Comparison of ENCODE assay signal across 12 mouse cellular contexts in the genomic region with DNA sequence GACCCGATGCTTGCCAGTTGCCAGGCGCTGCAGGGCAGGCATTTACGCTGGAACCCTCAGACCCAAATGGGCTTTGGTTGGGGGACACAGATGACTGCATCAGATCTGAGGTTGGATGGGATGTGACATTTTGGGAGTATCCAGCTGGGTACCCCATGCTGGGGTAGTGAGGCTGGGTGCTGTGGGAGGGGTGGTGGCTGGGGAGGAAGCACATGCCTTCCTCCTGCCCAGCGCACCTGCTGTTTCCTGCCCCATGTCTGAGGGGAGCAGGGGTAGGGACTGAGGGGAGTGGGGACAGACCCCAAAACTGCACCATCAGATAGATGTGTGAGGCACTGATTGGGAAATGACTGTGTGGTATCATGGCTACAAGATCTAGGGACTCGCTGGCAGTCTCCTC. TPM values are rescaled to one million over a fixed set of nuclear protein-coding genes. Genes with fewer than 3 reads are reported as not detected.
A peak's percentile ranks its signal among the peaks of the same experiment; 100 is the strongest.
DNase-seq lines count a peak whose midpoint lies in the region; ATAC-seq lines count a peak whose summit lies in the region.
"Had no signal": no experiment of that assay in that cellular context is flagged by ENCODE, and none has a peak within 500 bp of the region (broad histone marks: within the 10 kb centered on the region; RNA-seq: fewer than 3 reads in every experiment).

No protein-coding gene starts in this region.

- DNase-seq in forebrain, embryonic 10.5 days (ENCODE audit: extremely low spot score, low spot score), result no peak
- no peak for DNase-seq in midbrain, embryonic 14.5 days
- DNase-seq in gastrocnemius, adult 8-10 months (ENCODE audit: low spot score in 2 of 2), result no peak
- no peak for DNase-seq in embryo, embryonic 10 days (ENCODE audit: low spot score)
- DNase-seq: adrenal gland, postnatal 10 days; spleen, adult 18-20 months had no signal

- WGBS in forebrain, embryonic 10.5 days, result 63% methylated on average over 5 of the region's 5 CpGs
- WGBS in forebrain, embryonic 16.5 days, result 74% methylated on average over 5 of the region's 5 CpGs
- WGBS in midbrain, embryonic 12.5 days, result 54% methylated on average over 5 of the region's 5 CpGs
- 46% methylated on average over 5 of the region's 5 CpGs for WGBS in midbrain, embryonic 14.5 days
- WGBS in forebrain, embryonic 12.5 days, result 67% methylated on average over 5 of the region's 5 CpGs
- WGBS in limb, embryonic 15.5 days, result 74% methylated on average over 5 of the region's 5 CpGs

- H3K27ac ChIP-seq in forebrain, embryonic 10.5 days, result peak overlapping the region; percentile 44; the same call in 1 of the 2 replicates
- H3K27ac ChIP-seq in forebrain, embryonic 16.5 days (ENCODE audit: low read length), result no peak overlapping the region
- no peak overlapping the region for H3K27ac ChIP-seq in midbrain, embryonic 12.5 days (replicated peaks)
- H3K27ac ChIP-seq in midbrain, embryonic 14.5 days (replicated peaks; ENCODE audit: low read depth, low read length), result no peak overlapping the region
- 0 out of 2 replicates have a peak overlapping the region, but pooled peaks have one; percentile 19 for H3K27ac ChIP-seq in forebrain, embryonic 12.5 days
- H3K27ac ChIP-seq in limb, embryonic 15.5 days, result peak overlapping the region; percentile 71

- peaks cover 56% of the 10 kb centered on the region for H3K27me3 ChIP-seq in forebrain, embryonic 10.5 days (ENCODE audit: poor library complexity, severe bottlenecking)
- H3K27me3 ChIP-seq in forebrain, embryonic 16.5 days (replicated peaks; ENCODE audit: control insufficient read depth, insufficient read depth, low read length), result no peaks in the 10 kb centered on the region
- H3K27me3 ChIP-seq in midbrain, embryonic 12.5 days, result peaks cover 32% of the 10 kb centered on the region
- H3K27me3 ChIP-seq in midbrain, embryonic 14.5 days (ENCODE audit: control insufficient read depth, insufficient read depth, low read length), result no peaks in the 10 kb centered on the region
- peaks cover 17% of the 10 kb centered on the region; the same call in 1 of the 2 replicates for H3K27me3 ChIP-seq in forebrain, embryonic 12.5 days
- no peaks in the 10 kb centered on the region for H3K27me3 ChIP-seq in limb, embryonic 15.5 days

- peaks cover 10% of the 10 kb centered on the region for H3K36me3 ChIP-seq in forebrain, embryonic 10.5 days (replicated peaks)
- no peaks in the 10 kb centered on the region for H3K36me3 ChIP-seq in forebrain, embryonic 16.5 days (ENCODE audit: control insufficient read depth, insufficient read depth)
- peaks cover 12% of the 10 kb centered on the region; the same call in 1 of the 2 replicates for H3K36me3 ChIP-seq in midbrain, embryonic 12.5 days
- H3K36me3 ChIP-seq in midbrain, embryonic 14.5 days (ENCODE audit: control insufficient read depth, insufficient read depth, low read length), result peaks cover 14% of the 10 kb centered on the region
- peaks cover 15% of the 10 kb centered on the region for H3K36me3 ChIP-seq in forebrain, embryonic 12.5 days (replicated peaks)
- peaks cover 43% of the 10 kb centered on the region for H3K36me3 ChIP-seq in limb, embryonic 15.5 days

- no peaks in the 10 kb centered on the region for H3K9me3 ChIP-seq in forebrain, embryonic 10.5 days
- no peaks in the 10 kb centered on the region for H3K9me3 ChIP-seq in forebrain, embryonic 16.5 days (ENCODE audit: control insufficient read depth, low read length)
- no peaks in the 10 kb centered on the region for H3K9me3 ChIP-seq in midbrain, embryonic 12.5 days
- H3K9me3 ChIP-seq in midbrain, embryonic 14.5 days (ENCODE audit: control insufficient read depth, low read length), result no peaks in the 10 kb centered on the region
- no peaks in the 10 kb centered on the region for H3K9me3 ChIP-seq in forebrain, embryonic 12.5 days
- no peaks in the 10 kb centered on the region for H3K9me3 ChIP-seq in limb, embryonic 15.5 days

- no peak overlapping the region for H3K4me3 ChIP-seq in forebrain, embryonic 10.5 days
- no peak overlapping the region for H3K4me3 ChIP-seq in forebrain, embryonic 16.5 days (replicated peaks; ENCODE audit: low read length)
- no peak overlapping the region for H3K4me3 ChIP-seq in midbrain, embryonic 12.5 days
- no peak overlapping the region for H3K4me3 ChIP-seq in midbrain, embryonic 14.5 days (replicated peaks; ENCODE audit: low read depth, low read length)
- H3K4me3 ChIP-seq in forebrain, embryonic 12.5 days (replicated peaks), result no peak overlapping the region
- H3K4me3 ChIP-seq in limb, embryonic 15.5 days, result no peak overlapping the region

- no peak for ATAC-seq in forebrain, embryonic 16.5 days
- no peak for ATAC-seq in midbrain, embryonic 12.5 days (ENCODE audit: low FRiP score, low read depth)
- no peak for ATAC-seq in midbrain, embryonic 14.5 days (ENCODE audit: low FRiP score, low TSS enrichment)
- ATAC-seq in forebrain, embryonic 12.5 days (ENCODE audit: low FRiP score), result no peak
- ATAC-seq in limb, embryonic 15.5 days (ENCODE audit: insufficient number of reproducible peaks, low FRiP score, low TSS enrichment, low read depth), result no peak

- H3K9ac ChIP-seq in forebrain, embryonic 16.5 days (replicated peaks; ENCODE audit: low read depth, low read length), result no peak overlapping the region
- H3K9ac ChIP-seq in midbrain, embryonic 12.5 days (replicated peaks), result 0 out of 2 replicates have a peak overlapping the region, but pooled peaks have one; percentile 20
- no peak overlapping the region for H3K9ac ChIP-seq in midbrain, embryonic 14.5 days (replicated peaks; ENCODE audit: low read length)
- no peak overlapping the region for H3K9ac ChIP-seq in forebrain, embryonic 12.5 days
- H3K9ac ChIP-seq in limb, embryonic 15.5 days, result 0 out of 2 replicates have a peak overlapping the region, but pooled peaks have one; percentile 3

- no peak overlapping the region for H3K4me2 ChIP-seq in forebrain, embryonic 16.5 days (ENCODE audit: low read length)
- H3K4me2 ChIP-seq in midbrain, embryonic 12.5 days (replicated peaks), result no peak overlapping the region
- H3K4me2 ChIP-seq in midbrain, embryonic 14.5 days (ENCODE audit: low read length), result no peak overlapping the region
- no peak overlapping the region for H3K4me2 ChIP-seq in forebrain, embryonic 12.5 days
- no peak overlapping the region for H3K4me2 ChIP-seq in limb, embryonic 15.5 days

- H3K4me1 ChIP-seq in forebrain, embryonic 10.5 days, result peaks cover 63% of the 10 kb centered on the region
- H3K4me1 ChIP-seq in forebrain, embryonic 16.5 days (replicated peaks; ENCODE audit: control insufficient read depth, insufficient read depth, low read length), result peaks cover 32% of the 10 kb centered on the region
- H3K4me1 ChIP-seq in midbrain, embryonic 12.5 days, result peaks cover 50% of the 10 kb centered on the region
- H3K4me1 ChIP-seq in midbrain, embryonic 14.5 days (ENCODE audit: control insufficient read depth, insufficient read depth, low read length), result peaks cover 18% of the 10 kb centered on the region
- peaks cover 48% of the 10 kb centered on the region for H3K4me1 ChIP-seq in forebrain, embryonic 12.5 days
- peaks cover 59% of the 10 kb centered on the region for H3K4me1 ChIP-seq in limb, embryonic 15.5 days

RNA-seq across cellular contexts. Expression of gene Smim24, which starts 3.9 kb away (rescaled TPM):
- 1.6 and 1.9 TPM in 2 replicates for polyA plus RNA-seq in forebrain, embryonic 10.5 days (2016; fragmentation: Nextera tagmentation; extraction: Ambion mirVana)
- polyA plus RNA-seq in forebrain, embryonic 16.5 days (2015; fragmentation: Nextera tagmentation; extraction: Ambion mirVana), result 1.2 and 1.8 TPM in 2 replicates
- polyA plus RNA-seq in midbrain, embryonic 12.5 days (2016; fragmentation: Nextera tagmentation; extraction: Ambion mirVana), result 2.1 and 2.8 TPM in 2 replicates
- polyA plus RNA-seq in midbrain, embryonic 14.5 days (2014; fragmentation: Nextera tagmentation; extraction: Ambion mirVana), result 1.0 and 1.2 TPM in 2 replicates
- 1.8 and 2.6 TPM in 2 replicates for polyA plus RNA-seq in forebrain, embryonic 12.5 days (2016; fragmentation: Nextera tagmentation; extraction: Ambion mirVana)
- 2.9 and 3.6 TPM in 2 replicates for polyA plus RNA-seq in limb, embryonic 15.5 days (2015; fragmentation: Nextera tagmentation; extraction: Ambion mirVana)
- total RNA-seq in gastrocnemius, adult 8-10 months (2022), result not detected

RNA-seq across cellular contexts. Expression of gene Gm48552, which starts 7.9 kb away (rescaled TPM):
- polyA plus RNA-seq in forebrain, embryonic 10.5 days (2016; fragmentation: Nextera tagmentation; extraction: Ambion mirVana), result 0.78 and 1.4 TPM in 2 replicates
- 1.0 and 2.2 TPM in 2 replicates for polyA plus RNA-seq in forebrain, embryonic 16.5 days (2015; fragmentation: Nextera tagmentation; extraction: Ambion mirVana)
- polyA plus RNA-seq in midbrain, embryonic 12.5 days (2016; fragmentation: Nextera tagmentation; extraction: Ambion mirVana), result 0.50 and 2.3 TPM in 2 replicates
- 1.3 and 2.9 TPM in 2 replicates for polyA plus RNA-seq in midbrain, embryonic 14.5 days (2014; fragmentation: Nextera tagmentation; extraction: Ambion mirVana)
- 1.4 and 2.1 TPM in 2 replicates for polyA plus RNA-seq in forebrain, embryonic 12.5 days (2016; fragmentation: Nextera tagmentation; extraction: Ambion mirVana)
- polyA plus RNA-seq in limb, embryonic 15.5 days (2015; fragmentation: Nextera tagmentation; extraction: Ambion mirVana), result 0.51 and 1.7 TPM in 2 replicates
- total RNA-seq in gastrocnemius, adult 8-10 months (2022), result 1 to 10 TPM in 2 of 4 experiments, under 1 TPM in 1, not detected in 1; 0.43 to 1.1 (median 1.1) TPM
- total RNA-seq: liver, adult 2 months had no signal
- polyA plus RNA-seq: testis, adult 2 months had no signal

RNA-seq across cellular contexts. Expression of gene Gm48551, which starts 12.5 kb away (rescaled TPM):
- polyA plus RNA-seq in forebrain, embryonic 10.5 days (2016; fragmentation: Nextera tagmentation; extraction: Ambion mirVana), result 2.6 and 3.1 TPM in 2 replicates
- polyA plus RNA-seq in forebrain, embryonic 16.5 days (2015; fragmentation: Nextera tagmentation; extraction: Ambion mirVana), result 6.2 and 8.8 TPM in 2 replicates
- 4.2 and 5.5 TPM in 2 replicates for polyA plus RNA-seq in midbrain, embryonic 12.5 days (2016; fragmentation: Nextera tagmentation; extraction: Ambion mirVana)
- polyA plus RNA-seq in midbrain, embryonic 14.5 days (2014; fragmentation: Nextera tagmentation; extraction: Ambion mirVana), result 4.5 and 8.2 TPM in 2 replicates
- polyA plus RNA-seq in forebrain, embryonic 12.5 days (2016; fragmentation: Nextera tagmentation; extraction: Ambion mirVana), result 4.2 and 4.6 TPM in 2 replicates
- 2.1 and 3.1 TPM in 2 replicates for polyA plus RNA-seq in limb, embryonic 15.5 days (2015; fragmentation: Nextera tagmentation; extraction: Ambion mirVana)
- 1 to 10 TPM in 2 of 4 experiments, under 1 TPM in 2; 0.59 to 1.8 (median 1.1) TPM for total RNA-seq in gastrocnemius, adult 8-10 months (2022)

RNA-seq across cellular contexts. Expression of gene Dohh, which starts 12.5 kb away (rescaled TPM):
- 96.8 and 97.9 TPM in 2 replicates for polyA plus RNA-seq in forebrain, embryonic 10.5 days (2016; fragmentation: Nextera tagmentation; extraction: Ambion mirVana)
- polyA plus RNA-seq in forebrain, embryonic 16.5 days (2015; fragmentation: Nextera tagmentation; extraction: Ambion mirVana), result 86.0 and 91.0 TPM in 2 replicates
- polyA plus RNA-seq in midbrain, embryonic 12.5 days (2016; fragmentation: Nextera tagmentation; extraction: Ambion mirVana), result 63.5 and 67.2 TPM in 2 replicates
- polyA plus RNA-seq in midbrain, embryonic 14.5 days (2014; fragmentation: Nextera tagmentation; extraction: Ambion mirVana), result 59.5 and 79.6 TPM in 2 replicates
- 68.1 and 68.5 TPM in 2 replicates for polyA plus RNA-seq in forebrain, embryonic 12.5 days (2016; fragmentation: Nextera tagmentation; extraction: Ambion mirVana)
- 79.8 and 88.7 TPM in 2 replicates for polyA plus RNA-seq in limb, embryonic 15.5 days (2015; fragmentation: Nextera tagmentation; extraction: Ambion mirVana)
- 10 to 100 TPM; 46.5 to 50.1 (median 47.4) TPM for total RNA-seq in gastrocnemius, adult 8-10 months (2022)

RNA-seq across cellular contexts. Expression of gene Fzr1, which starts 18.4 kb away (rescaled TPM):
- 135 and 139 TPM in 2 replicates for polyA plus RNA-seq in forebrain, embryonic 10.5 days (2016; fragmentation: Nextera tagmentation; extraction: Ambion mirVana)
- 121 and 133 TPM in 2 replicates for polyA plus RNA-seq in forebrain, embryonic 16.5 days (2015; fragmentation: Nextera tagmentation; extraction: Ambion mirVana)
- 135 and 139 TPM in 2 replicates for polyA plus RNA-seq in midbrain, embryonic 12.5 days (2016; fragmentation: Nextera tagmentation; extraction: Ambion mirVana)
- polyA plus RNA-seq in midbrain, embryonic 14.5 days (2014; fragmentation: Nextera tagmentation; extraction: Ambion mirVana), result 122 and 146 TPM in 2 replicates
- polyA plus RNA-seq in forebrain, embryonic 12.5 days (2016; fragmentation: Nextera tagmentation; extraction: Ambion mirVana), result 145 and 148 TPM in 2 replicates
- 82.2 and 90.9 TPM in 2 replicates for polyA plus RNA-seq in limb, embryonic 15.5 days (2015; fragmentation: Nextera tagmentation; extraction: Ambion mirVana)
- 10 to 100 TPM; 14.8 to 18.5 (median 16.6) TPM for total RNA-seq in gastrocnemius, adult 8-10 months (2022)

Comparison
In these comparisons a context has a peak if more than half of its experiments do, and no peak if none do; other contexts are left out.
1. H3K27ac ChIP-seq: peak in forebrain, embryonic 10.5 days (single experiment), forebrain, embryonic 12.5 days (single experiment) and limb, embryonic 15.5 days (single experiment); none in forebrain, embryonic 16.5 days (single experiment), midbrain, embryonic 12.5 days (single experiment) and midbrain, embryonic 14.5 days (single experiment).
2. H3K9ac ChIP-seq: peak in midbrain, embryonic 12.5 days (single experiment) and limb, embryonic 15.5 days (single experiment); none in forebrain, embryonic 16.5 days (single experiment), midbrain, embryonic 14.5 days (single experiment) and forebrain, embryonic 12.5 days (single experiment).